Mouse (Mus musculus): Measurements from ENCODE around the gene Apopt1. TPM values are rescaled to one million over a fixed set of nuclear protein-coding genes. Genes with fewer than 3 reads are reported as not detected.

The Apopt1 gene
- polyA plus RNA-seq, 1 experiment from 2014 or later, result 50.0 TPM

GRCm38 (mm10) chr12:111694880-111695804, 17.9 kb upstream of the Apopt1 start:
- no peak for ATAC-seq (replicated peaks; ENCODE audit: insufficient number of reproducible peaks, low FRiP score, low TSS enrichment)
- peaks cover 34% of the 10 kb centered on the region for H3K4me1 ChIP-seq (ENCODE audit: control insufficient read depth, insufficient read depth, low read length)

GRCm38 (mm10) chr12:111696239-111696638, 16.8 kb upstream of the Apopt1 start:
- Histone ChIP-seq H3K9me3 (replicated peaks; ENCODE audit: control insufficient read depth, low read length) (no peaks in the 10 kb centered on the region), H3K4me2 (no peak overlapping the region), H3K27ac (ENCODE audit: low read depth, low read length) (no peak overlapping the region), H3K4me1 (ENCODE audit: control insufficient read depth, insufficient read depth, low read length) (peaks cover 30% of the 10 kb centered on the region), H3K9ac (ENCODE audit: low read depth, low read length) (no peak overlapping the region), H3K27me3 (ENCODE audit: control insufficient read depth, insufficient read depth, low read length) (no peaks in the 10 kb centered on the region), H3K4me3 (ENCODE audit: low read depth, low read length) (no peak overlapping the region), H3K36me3 (ENCODE audit: control insufficient read depth, insufficient read depth, low read length) (no peaks in the 10 kb centered on the region)
- no peak for ATAC-seq (replicated peaks; ENCODE audit: insufficient number of reproducible peaks, low FRiP score, low TSS enrichment)
- WGBS (ENCODE audit: insufficient replicate concordance), result 28% methylated on average over 6 of the region's 6 CpGs

More at GRCm38 (mm10) chr12:111694880-111695804, 17.9 kb upstream of the Apopt1 start:
- no peak overlapping the region; the same call in 1 of the 2 replicates for H3K4me2 ChIP-seq
- no peak overlapping the region for H3K4me3 ChIP-seq (ENCODE audit: low read depth, low read length)
- H3K27ac ChIP-seq (ENCODE audit: low read depth, low read length), result peak overlapping the region; percentile 22; the same call in 1 of the 2 replicates
- H3K9ac ChIP-seq (ENCODE audit: low read depth, low read length), result peak overlapping the region; percentile 46; the same call in 1 of the 2 replicates
- no peaks in the 10 kb centered on the region for H3K27me3 ChIP-seq (ENCODE audit: control insufficient read depth, insufficient read depth, low read length)
- 62% methylated on average over 13 of the region's 13 CpGs for WGBS (ENCODE audit: insufficient replicate concordance)
- no peaks in the 10 kb centered on the region for H3K36me3 ChIP-seq (ENCODE audit: control insufficient read depth, insufficient read depth, low read length)
- H3K9me3 ChIP-seq (replicated peaks; ENCODE audit: control insufficient read depth, low read length), result no peaks in the 10 kb centered on the region

- Histone ChIP-seq H3K27ac (ENCODE audit: low read depth, low read length) (0 out of 2 replicates have a peak overlapping the region, but pooled peaks have one; percentile 22), H3K9ac (ENCODE audit: low read depth, low read length) (0 out of 2 replicates have a peak overlapping the region, but pooled peaks have one; percentile 39), H3K9me3 (replicated peaks; ENCODE audit: control insufficient read depth, low read length) (no peaks in the 10 kb centered on the region), H3K4me1 (ENCODE audit: control insufficient read depth, insufficient read depth, low read length) (peaks cover 24% of the 10 kb centered on the region), H3K4me3 (ENCODE audit: low read depth, low read length) (no peak overlapping the region), H3K4me2 (no peak overlapping the region), H3K27me3 (ENCODE audit: control insufficient read depth, insufficient read depth, low read length) (no peaks in the 10 kb centered on the region), H3K36me3 (ENCODE audit: control insufficient read depth, insufficient read depth, low read length) (no peaks in the 10 kb centered on the region)
- ATAC-seq (replicated peaks; ENCODE audit: insufficient number of reproducible peaks, low FRiP score, low TSS enrichment), result no peak
- 62% methylated on average over 4 of the region's 4 CpGs for WGBS (ENCODE audit: insufficient replicate concordance)
These were observed 15.4 kb upstream of the Apopt1 start for GRCm38 (mm10) chr12:111697708-111698107.

GRCm38 (mm10) chr12:111698346-111698913, 14.6 kb upstream of the Apopt1 start:
- WGBS (ENCODE audit: insufficient replicate concordance), result 69% methylated on average over 6 of the region's 6 CpGs
- Histone ChIP-seq H3K4me2 (no peak overlapping the region), H3K36me3 (ENCODE audit: control insufficient read depth, insufficient read depth, low read length) (no peaks in the 10 kb centered on the region), H3K9ac (ENCODE audit: low read depth, low read length) (peak overlapping the region; percentile 39; the same call in 1 of the 2 replicates), H3K4me1 (ENCODE audit: control insufficient read depth, insufficient read depth, low read length) (peaks cover 19% of the 10 kb centered on the region), H3K27ac (ENCODE audit: low read depth, low read length) (no peak overlapping the region), H3K4me3 (ENCODE audit: low read depth, low read length) (no peak overlapping the region), H3K27me3 (ENCODE audit: control insufficient read depth, insufficient read depth, low read length) (no peaks in the 10 kb centered on the region), H3K9me3 (replicated peaks; ENCODE audit: control insufficient read depth, low read length) (no peaks in the 10 kb centered on the region)
- ATAC-seq (replicated peaks; ENCODE audit: insufficient number of reproducible peaks, low FRiP score, low TSS enrichment), result no peak

- Histone ChIP-seq H3K4me2 (no peak overlapping the region), H3K9me3 (replicated peaks; ENCODE audit: control insufficient read depth, low read length) (no peaks in the 10 kb centered on the region), H3K27ac (ENCODE audit: low read depth, low read length) (no peak overlapping the region), H3K9ac (ENCODE audit: low read depth, low read length) (no peak overlapping the region), H3K4me1 (ENCODE audit: control insufficient read depth, insufficient read depth, low read length) (peaks cover 11% of the 10 kb centered on the region), H3K27me3 (ENCODE audit: control insufficient read depth, insufficient read depth, low read length) (no peaks in the 10 kb centered on the region), H3K4me3 (ENCODE audit: low read depth, low read length) (no peak overlapping the region), H3K36me3 (ENCODE audit: control insufficient read depth, insufficient read depth, low read length) (no peaks in the 10 kb centered on the region)
- WGBS (ENCODE audit: insufficient replicate concordance), result 85% methylated on average over 4 of the region's 4 CpGs
- no peak for ATAC-seq (replicated peaks; ENCODE audit: insufficient number of reproducible peaks, low FRiP score, low TSS enrichment)
These were observed 13.5 kb upstream of the Apopt1 start for GRCm38 (mm10) chr12:111699542-111699941.

GRCm38 (mm10) chr12:111700920-111701458, 12.1 kb upstream of the Apopt1 start:
- ATAC-seq (replicated peaks; ENCODE audit: insufficient number of reproducible peaks, low FRiP score, low TSS enrichment), result no peak
- no peak overlapping the region for H3K27ac ChIP-seq (ENCODE audit: low read depth, low read length)
- H3K36me3 ChIP-seq (ENCODE audit: control insufficient read depth, insufficient read depth, low read length), result no peaks in the 10 kb centered on the region
- 60% methylated on average over 9 of the region's 9 CpGs for WGBS (ENCODE audit: insufficient replicate concordance)
- H3K27me3 ChIP-seq (ENCODE audit: control insufficient read depth, insufficient read depth, low read length), result no peaks in the 10 kb centered on the region
- no peak overlapping the region for H3K4me3 ChIP-seq (ENCODE audit: low read depth, low read length)
- H3K4me2 ChIP-seq, result no peak overlapping the region
- H3K9me3 ChIP-seq (replicated peaks; ENCODE audit: control insufficient read depth, low read length), result no peaks in the 10 kb centered on the region
- no peak overlapping the region for H3K9ac ChIP-seq (ENCODE audit: low read depth, low read length)
- H3K4me1 ChIP-seq (ENCODE audit: control insufficient read depth, insufficient read depth, low read length), result peaks cover 9% of the 10 kb centered on the region

- Histone ChIP-seq H3K4me1 (ENCODE audit: control insufficient read depth, insufficient read depth, low read length) (peaks cover 9% of the 10 kb centered on the region), H3K9me3 (replicated peaks; ENCODE audit: control insufficient read depth, low read length) (no peaks in the 10 kb centered on the region), H3K9ac (ENCODE audit: low read depth, low read length) (no peak overlapping the region), H3K4me3 (ENCODE audit: low read depth, low read length) (no peak overlapping the region), H3K36me3 (ENCODE audit: control insufficient read depth, insufficient read depth, low read length) (no peaks in the 10 kb centered on the region; the same call in 1 of the 2 replicates), H3K27ac (ENCODE audit: low read depth, low read length) (no peak overlapping the region), H3K4me2 (no peak overlapping the region), H3K27me3 (ENCODE audit: control insufficient read depth, insufficient read depth, low read length) (no peaks in the 10 kb centered on the region)
- no peak for ATAC-seq (replicated peaks; ENCODE audit: insufficient number of reproducible peaks, low FRiP score, low TSS enrichment)
- 64% methylated on average over 3 of the region's 3 CpGs for WGBS (ENCODE audit: insufficient replicate concordance)
These were observed 9.8 kb upstream of the Apopt1 start for GRCm38 (mm10) chr12:111703301-111703700.

- H3K27ac ChIP-seq (ENCODE audit: low read depth, low read length), result peak overlapping the region; percentile 66
- H3K4me2 ChIP-seq, result no peak overlapping the region
- H3K4me1 ChIP-seq (ENCODE audit: control insufficient read depth, insufficient read depth, low read length), result peaks cover 9% of the 10 kb centered on the region
- no peaks in the 10 kb centered on the region for H3K9me3 ChIP-seq (replicated peaks; ENCODE audit: control insufficient read depth, low read length)
- 48% methylated on average over 9 of the region's 9 CpGs for WGBS (ENCODE audit: insufficient replicate concordance)
- H3K9ac ChIP-seq (ENCODE audit: low read depth, low read length), result no peak overlapping the region
- peaks cover 5% of the 10 kb centered on the region for H3K36me3 ChIP-seq (ENCODE audit: control insufficient read depth, insufficient read depth, low read length)
- 0 out of 2 replicates have a peak, but pooled peaks have one; percentile 41 for ATAC-seq (replicated peaks; ENCODE audit: insufficient number of reproducible peaks, low FRiP score, low TSS enrichment)
- no peaks in the 10 kb centered on the region for H3K27me3 ChIP-seq (ENCODE audit: control insufficient read depth, insufficient read depth, low read length)
- no peak overlapping the region for H3K4me3 ChIP-seq (ENCODE audit: low read depth, low read length)
These were observed 8.5 kb upstream of the Apopt1 start for GRCm38 (mm10) chr12:111704609-111705008.

Data from heart, embryonic 11.5 days (tissue).